Mouse (Mus musculus) hindbrain, embryonic 16.5 days (tissue): Measurements from ENCODE around the gene Fcgr3. TPM values are rescaled to one million over a fixed set of nuclear protein-coding genes. Genes with fewer than 3 reads are reported as not detected.

Experiments used
- ATAC-seq: fragments of 200-750 bp; cut with Nextera tagmentation; 2 replicates; pipeline ENCODE4 v1.8.0; 2017; ENCODE audit warnings: moderate TSS enrichment, moderate library complexity
- H3K27ac ChIP-seq: fragments of 300-500 bp; sonication (generic); 2 replicates; pipeline ENCODE4 v1.5.1; 2014; ENCODE audit warnings: low read depth, mild to moderate bottlenecking, control low read depth, low read length, moderate library complexity
- H3K27me3 ChIP-seq: fragments of 300-500 bp; sonication (generic); replicated peaks from 2 replicates; pipeline ENCODE4 v1.6.1; 2014; ENCODE audit warnings: low read length; ENCODE audit not compliant: control insufficient read depth, insufficient read depth
- H3K36me3 ChIP-seq: fragments of 300-500 bp; sonication (generic); 2 replicates; pipeline ENCODE4 v1.6.1; 2014; ENCODE audit warnings: mild to moderate bottlenecking, low read length, moderate library complexity, mixed read lengths; ENCODE audit not compliant: control insufficient read depth, insufficient read depth
- H3K4me1 ChIP-seq: fragments of 300-500 bp; sonication (generic); 2 replicates; pipeline ENCODE4 v1.6.1; 2014; ENCODE audit warnings: low read depth, low read length; ENCODE audit not compliant: control insufficient read depth, insufficient read depth
- H3K4me2 ChIP-seq: fragments of 300-500 bp; sonication (generic); 2 replicates; pipeline ENCODE4 v1.6.1; 2014; ENCODE audit warnings: mild to moderate bottlenecking, low read length, control low read depth, moderate library complexity
- H3K4me3 ChIP-seq: fragments of 300-500 bp; sonication (generic); 2 replicates; pipeline ENCODE4 v1.5.1; 2014; ENCODE audit warnings: mild to moderate bottlenecking, low read length, control low read depth, moderate library complexity
- H3K9ac ChIP-seq: fragments of 300-500 bp; sonication (generic); 2 replicates; pipeline ENCODE4 v1.6.1; 2014; ENCODE audit warnings: low read depth, mild to moderate bottlenecking, control low read depth, low read length, moderate library complexity
- H3K9me3 ChIP-seq: fragments of 300-500 bp; sonication (generic); 2 replicates; pipeline ENCODE4 v1.6.1; 2014; ENCODE audit warnings: mild to moderate bottlenecking, low read length, moderate library complexity; ENCODE audit not compliant: control insufficient read depth
- WGBS: fragments of 180-500 bp; shearing (Covaris S2); extraction: QIAGEN DNeasy Blood & Tissue Kit; methylation state at CpG from one replicate; pipeline ENCODE4 v1.1.7; 2014; 5-methylcytosine and 5-hydroxymethylcytosine counted together
- polyA plus RNA-seq: library from polyadenylated mRNA; unstranded; fragments of >200 nt; fragmentation: Nextera tagmentation; extraction: Ambion mirVana; gene quantifications from 2 replicates; pipeline ENCODE4 v1.2.1, GENCODE M21; 2015

Fcgr3 gene
- polyA plus RNA-seq, 1 experiment from 2014 or later = 9.8 TPM

DNA sequence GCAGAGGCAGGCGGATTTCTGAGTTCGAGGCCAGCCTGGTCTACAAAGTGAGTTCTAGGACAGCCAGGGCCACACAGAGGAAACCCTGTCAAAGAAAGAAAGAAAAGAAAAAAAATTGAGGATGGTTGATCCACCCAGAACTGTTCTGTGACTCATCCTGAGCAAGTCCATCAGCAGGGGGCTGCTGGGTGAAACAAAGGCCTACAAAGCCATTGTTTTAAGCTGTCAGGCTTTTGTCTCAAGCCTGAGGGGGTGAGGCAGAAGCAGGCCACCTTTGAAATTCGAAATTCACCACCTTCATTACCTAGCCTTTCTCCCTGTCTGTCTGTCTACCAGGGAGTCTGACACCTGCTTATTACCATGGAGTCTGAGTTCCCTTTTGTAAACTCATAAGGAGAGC lies 18.2 kb downstream of the Fcgr3 start:
- H3K4me2 ChIP-seq = no peak overlapping the region
- peaks cover 2% of the 10 kb centered on the region; the same call in 1 of the 2 replicates for H3K4me1 ChIP-seq
- H3K27me3 ChIP-seq = no peaks in the 10 kb centered on the region
- ATAC-seq = no peak
- H3K4me3 ChIP-seq = no peak overlapping the region
- no peak overlapping the region for H3K9ac ChIP-seq
- WGBS = 60% methylated on average over 3 of the region's 3 CpGs
- H3K27ac ChIP-seq = no peak overlapping the region
- no peaks in the 10 kb centered on the region for H3K36me3 ChIP-seq
- H3K9me3 ChIP-seq = no peaks in the 10 kb centered on the region

DNA sequence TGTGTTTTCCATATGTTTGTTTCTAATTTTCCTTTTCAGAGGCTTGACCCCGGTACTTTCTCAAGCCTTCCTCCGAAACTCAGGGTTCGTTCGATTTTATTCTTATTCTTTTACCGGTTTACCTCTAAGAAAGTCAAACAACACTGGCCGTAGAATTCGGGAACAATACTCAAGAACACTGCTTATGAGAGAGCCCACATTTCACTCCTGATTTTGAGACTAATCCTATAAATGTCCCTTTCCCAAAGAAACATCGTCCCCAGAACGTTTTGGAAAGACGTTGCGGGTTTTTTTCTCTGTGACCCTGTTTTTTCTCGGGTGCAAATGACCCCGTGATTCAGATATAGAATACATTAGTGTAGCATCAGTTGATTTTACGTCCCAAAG lies 19.7 kb downstream of the Fcgr3 start:
- peak overlapping the region; percentile 52; the same call in 1 of the 2 replicates for H3K9ac ChIP-seq
- peak overlapping the region; percentile 57 for H3K4me2 ChIP-seq
- WGBS = 5% methylated on average over 14 of the region's 14 CpGs
- no peaks in the 10 kb centered on the region for H3K27me3 ChIP-seq
- H3K27ac ChIP-seq = no peak overlapping the region
- ATAC-seq = peak; percentile 18; the same call in 1 of the 2 replicates
- H3K4me3 ChIP-seq = peak overlapping the region; percentile 68
- H3K9me3 ChIP-seq = no peaks in the 10 kb centered on the region
- H3K4me1 ChIP-seq = peaks cover 2% of the 10 kb centered on the region; the same call in 1 of the 2 replicates
- no peaks in the 10 kb centered on the region for H3K36me3 ChIP-seq

DNA sequence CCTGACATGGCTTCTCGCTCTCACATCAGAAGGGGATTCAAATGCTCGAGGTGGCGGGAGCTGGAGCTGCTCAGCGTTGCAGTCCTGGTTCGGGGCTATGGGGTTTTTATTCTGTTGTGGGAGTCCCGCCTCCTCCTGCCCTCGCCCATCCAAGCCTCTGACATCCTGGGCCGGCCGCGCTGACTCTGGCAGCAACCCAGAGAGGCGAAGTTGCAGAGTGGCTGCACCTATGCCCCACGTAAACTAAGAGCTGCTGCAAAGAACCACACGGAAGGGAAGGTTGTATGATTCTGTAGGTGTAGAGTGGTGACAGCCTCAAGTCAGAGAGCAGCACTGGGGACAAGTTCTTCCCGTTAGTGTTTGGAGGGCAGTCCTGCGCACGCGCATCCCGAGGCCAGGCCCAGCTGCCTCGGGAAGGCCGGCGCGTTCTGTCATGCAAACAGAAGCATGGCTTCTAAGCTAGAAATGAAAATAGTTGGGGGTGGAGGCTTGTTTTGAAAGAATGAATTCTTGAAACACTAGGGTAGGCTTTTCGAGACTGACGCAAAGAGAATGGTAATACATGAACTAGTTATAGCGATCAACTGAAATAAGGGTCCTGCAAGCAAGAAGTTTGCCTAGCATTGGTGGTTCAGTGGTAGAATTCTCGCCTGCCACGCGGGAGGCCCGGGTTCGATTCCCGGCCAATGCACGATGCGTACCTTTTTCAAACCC lies 20.2 kb downstream of the Fcgr3 start:
- H3K36me3 ChIP-seq = no peaks in the 10 kb centered on the region
- WGBS = under 1% methylated on average over 33 of the region's 33 CpGs
- peak overlapping the region; percentile 71 for H3K9ac ChIP-seq
- H3K27ac ChIP-seq = peak overlapping the region; percentile 92
- peak; percentile 98 for ATAC-seq
- peak overlapping the region; percentile 68 for H3K4me3 ChIP-seq
- H3K4me1 ChIP-seq = peaks cover 2% of the 10 kb centered on the region; the same call in 1 of the 2 replicates
- peak overlapping the region; percentile 60 for H3K4me2 ChIP-seq
- no peaks in the 10 kb centered on the region for H3K9me3 ChIP-seq
- no peaks in the 10 kb centered on the region for H3K27me3 ChIP-seq

DNA sequence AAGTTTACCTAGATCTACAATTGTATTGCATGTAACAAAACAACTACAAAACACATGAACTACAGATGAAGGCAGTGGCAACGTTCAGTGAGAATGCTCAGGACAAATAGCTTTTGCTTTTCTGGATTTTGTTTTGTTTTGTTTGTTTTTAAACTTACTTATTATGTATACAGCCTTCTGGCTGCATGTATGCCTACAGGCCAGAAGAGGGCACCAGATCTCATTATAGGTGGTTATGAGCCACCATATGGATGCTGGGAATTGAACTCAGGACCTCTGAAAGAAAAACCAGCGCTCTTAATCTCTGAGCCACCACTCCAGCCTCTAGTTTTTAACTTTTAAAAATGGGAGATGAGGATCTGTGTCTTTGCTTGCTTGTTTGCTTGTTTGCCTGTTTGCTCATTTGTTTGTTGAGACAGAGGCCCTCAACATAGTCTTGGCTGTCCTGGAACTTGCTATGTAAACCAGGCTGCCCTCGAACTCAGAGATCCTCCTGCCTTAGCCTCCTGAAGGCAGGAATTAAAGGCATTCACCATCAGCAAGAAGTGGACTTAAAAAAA lies 21.1 kb downstream of the Fcgr3 start:
- Histone ChIP-seq H3K4me3 (peak overlapping the region; percentile 68), H3K9ac (no peak overlapping the region; the same call in 1 of the 2 replicates), H3K4me2 (peak overlapping the region; percentile 60), H3K27me3 (no peaks in the 10 kb centered on the region), H3K4me1 (peaks cover 2% of the 10 kb centered on the region; the same call in 1 of the 2 replicates), H3K9me3 (no peaks in the 10 kb centered on the region), H3K27ac (peak overlapping the region; percentile 92), H3K36me3 (no peaks in the 10 kb centered on the region)
- no peak for ATAC-seq
- 73% methylated on average over 3 of the region's 3 CpGs for WGBS

DNA sequence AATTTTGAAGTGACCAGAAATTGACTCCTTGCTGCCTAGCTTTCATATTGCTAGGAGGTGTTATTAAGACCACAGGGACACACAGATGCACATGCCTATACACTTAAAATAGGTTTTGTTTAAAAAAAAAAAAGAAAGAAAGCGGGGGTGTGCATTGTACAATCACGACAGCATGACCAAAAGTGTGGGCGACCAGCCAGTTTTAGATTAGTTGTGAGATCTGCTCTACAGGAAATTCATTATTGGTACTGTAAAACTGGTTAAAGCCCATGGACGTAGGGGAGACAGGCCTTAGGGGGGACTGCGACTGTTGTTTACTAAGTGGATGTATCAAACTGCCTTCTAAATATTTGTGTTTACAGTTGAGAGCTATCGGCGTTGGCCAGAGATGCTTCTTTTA lies 24.9 kb downstream of the Fcgr3 start:
- 85% methylated on average over 7 of the region's 7 CpGs for WGBS
- H3K27ac ChIP-seq = no peak overlapping the region
- H3K36me3 ChIP-seq = no peaks in the 10 kb centered on the region

DNA sequence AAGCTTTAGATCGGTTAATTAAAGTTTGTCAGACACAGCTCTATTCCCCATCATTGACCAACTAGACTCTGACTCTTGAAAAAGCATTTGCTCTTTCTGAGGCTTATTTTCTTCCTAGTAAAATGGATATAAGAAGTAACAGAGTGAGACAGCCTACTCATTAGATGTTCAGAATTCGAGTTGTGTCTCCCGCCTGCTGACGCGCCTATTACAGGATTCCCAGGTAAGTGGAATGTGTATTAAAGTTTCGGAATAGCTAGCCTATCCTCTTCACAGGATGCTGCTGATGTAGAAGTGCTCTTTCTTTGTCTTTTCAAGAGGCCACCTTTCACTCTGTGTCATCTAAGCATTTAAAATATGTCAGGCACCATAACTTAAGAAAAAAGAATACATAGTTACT lies 25.6 kb downstream of the Fcgr3 start:
- no peaks in the 10 kb centered on the region; the same call in 1 of the 2 replicates for H3K27me3 ChIP-seq
- H3K9ac ChIP-seq = no peak overlapping the region
- H3K4me1 ChIP-seq = no peaks in the 10 kb centered on the region; the same call in none of the 2 replicates
- WGBS = 79% methylated on average over 6 of the region's 6 CpGs
- no peak for ATAC-seq
- H3K4me3 ChIP-seq = no peak overlapping the region
- H3K4me2 ChIP-seq = peak overlapping the region; percentile 28
- H3K27ac ChIP-seq = no peak overlapping the region
- H3K9me3 ChIP-seq = no peaks in the 10 kb centered on the region
- no peaks in the 10 kb centered on the region for H3K36me3 ChIP-seq

More for the DNA sequence above, 24.9 kb downstream of the Fcgr3 start:
- Histone ChIP-seq H3K4me3 (no peak overlapping the region), H3K9me3 (no peaks in the 10 kb centered on the region), H3K27me3 (no peaks in the 10 kb centered on the region; the same call in 1 of the 2 replicates), H3K4me2 (no peak overlapping the region), H3K4me1 (no peaks in the 10 kb centered on the region; the same call in none of the 2 replicates), H3K9ac (no peak overlapping the region)
- ATAC-seq = no peak

DNA sequence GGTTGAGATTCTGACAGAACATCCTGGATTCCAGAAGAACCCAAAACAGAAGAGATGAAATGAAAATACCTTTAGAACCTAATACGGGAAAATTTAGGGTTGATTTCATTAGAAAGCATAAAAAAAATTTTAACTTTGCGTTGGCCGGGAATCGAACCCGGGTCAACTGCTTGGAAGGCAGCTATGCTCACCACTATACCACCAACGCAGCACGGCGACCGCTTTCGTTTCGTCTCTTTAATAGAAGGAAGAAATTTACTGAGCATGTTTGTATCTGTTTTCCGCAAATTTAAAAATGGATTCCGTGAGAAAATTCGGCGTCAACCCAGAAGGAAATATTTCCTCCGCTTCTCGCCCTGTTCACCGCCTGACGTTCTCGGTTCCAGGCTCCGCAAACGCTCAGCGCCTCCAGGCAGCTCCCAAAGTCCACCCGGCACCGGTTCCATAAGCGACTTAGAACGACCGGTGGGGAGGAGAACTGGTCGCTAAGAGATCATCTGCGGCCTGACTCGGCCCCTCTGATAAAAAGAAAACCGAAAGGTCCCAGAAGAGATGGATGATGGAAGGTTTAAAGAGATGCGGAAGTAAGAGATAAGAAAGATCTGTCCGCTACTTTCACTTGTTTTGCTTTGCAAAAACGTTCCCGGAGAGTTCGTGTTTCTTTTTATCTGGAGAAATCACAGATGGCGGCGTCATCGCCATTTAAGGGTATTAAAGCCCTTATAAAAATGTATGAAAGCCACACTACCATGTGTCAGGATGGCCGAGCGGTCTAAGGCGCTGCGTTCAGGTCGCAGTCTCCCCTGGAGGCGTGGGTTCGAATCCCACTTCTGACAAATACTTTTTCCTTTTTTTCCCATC lies 26.6 kb downstream of the Fcgr3 start:
- H3K36me3 ChIP-seq = no peaks in the 10 kb centered on the region
- peak overlapping the region; percentile 49 for H3K4me2 ChIP-seq
- no peaks in the 10 kb centered on the region for H3K9me3 ChIP-seq
- H3K27ac ChIP-seq = peak overlapping the region; percentile 79
- H3K4me3 ChIP-seq = peak overlapping the region; percentile 60
- H3K4me1 ChIP-seq = no peaks in the 10 kb centered on the region; the same call in none of the 2 replicates
- H3K27me3 ChIP-seq = no peaks in the 10 kb centered on the region; the same call in 1 of the 2 replicates
- peak; percentile 83 for ATAC-seq
- under 1% methylated on average over 47 of the region's 47 CpGs for WGBS
- H3K9ac ChIP-seq = peak overlapping the region; percentile 76

DNA sequence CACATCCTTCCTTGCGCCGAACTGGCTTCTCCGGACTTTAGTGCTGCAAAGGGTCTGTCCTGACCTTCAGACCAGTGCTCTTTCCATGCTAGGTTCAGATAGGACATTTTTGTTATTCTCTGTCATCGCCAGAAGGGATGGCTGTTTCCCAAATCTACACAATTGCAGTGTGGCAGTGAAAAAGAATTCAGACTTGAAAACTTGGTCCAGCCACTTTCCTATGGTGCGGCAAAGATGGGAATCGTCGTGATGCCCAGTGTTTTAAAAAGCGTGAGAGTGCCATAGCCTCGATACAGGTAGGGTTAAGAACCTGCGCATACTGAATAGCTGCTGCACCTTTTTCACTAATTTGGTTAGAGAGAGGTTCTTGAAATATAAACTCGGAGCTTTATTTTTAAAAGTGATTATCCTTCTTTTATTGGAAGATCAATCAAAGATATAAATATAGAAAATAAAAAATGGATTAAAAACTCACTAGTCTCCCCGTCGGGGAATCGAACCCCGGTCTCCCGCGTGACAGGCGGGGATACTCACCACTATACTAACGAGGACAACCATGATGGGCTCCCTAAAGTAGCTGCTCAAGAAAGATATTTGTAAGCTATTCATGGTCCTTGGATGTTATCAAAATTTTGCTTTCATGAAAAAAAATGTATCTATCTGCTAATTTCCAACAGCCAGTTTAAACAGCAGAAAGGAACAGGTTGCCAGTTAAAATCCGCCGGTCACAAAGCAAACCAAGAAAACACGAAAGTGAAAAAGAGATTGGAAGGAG lies 28.0 kb downstream of the Fcgr3 start:
- Histone ChIP-seq H3K4me1 (peaks cover 4% of the 10 kb centered on the region), H3K4me3 (peak overlapping the region; percentile 51), H3K27ac (no peak overlapping the region), H3K36me3 (no peaks in the 10 kb centered on the region), H3K9ac (peak overlapping the region; percentile 11; the same call in 1 of the 2 replicates), H3K27me3 (no peaks in the 10 kb centered on the region; the same call in 1 of the 2 replicates), H3K9me3 (no peaks in the 10 kb centered on the region), H3K4me2 (peak overlapping the region; percentile 63)
- WGBS = 3% methylated on average over 22 of the region's 22 CpGs
- ATAC-seq = peak; percentile 66
